In the genomic region with DNA sequence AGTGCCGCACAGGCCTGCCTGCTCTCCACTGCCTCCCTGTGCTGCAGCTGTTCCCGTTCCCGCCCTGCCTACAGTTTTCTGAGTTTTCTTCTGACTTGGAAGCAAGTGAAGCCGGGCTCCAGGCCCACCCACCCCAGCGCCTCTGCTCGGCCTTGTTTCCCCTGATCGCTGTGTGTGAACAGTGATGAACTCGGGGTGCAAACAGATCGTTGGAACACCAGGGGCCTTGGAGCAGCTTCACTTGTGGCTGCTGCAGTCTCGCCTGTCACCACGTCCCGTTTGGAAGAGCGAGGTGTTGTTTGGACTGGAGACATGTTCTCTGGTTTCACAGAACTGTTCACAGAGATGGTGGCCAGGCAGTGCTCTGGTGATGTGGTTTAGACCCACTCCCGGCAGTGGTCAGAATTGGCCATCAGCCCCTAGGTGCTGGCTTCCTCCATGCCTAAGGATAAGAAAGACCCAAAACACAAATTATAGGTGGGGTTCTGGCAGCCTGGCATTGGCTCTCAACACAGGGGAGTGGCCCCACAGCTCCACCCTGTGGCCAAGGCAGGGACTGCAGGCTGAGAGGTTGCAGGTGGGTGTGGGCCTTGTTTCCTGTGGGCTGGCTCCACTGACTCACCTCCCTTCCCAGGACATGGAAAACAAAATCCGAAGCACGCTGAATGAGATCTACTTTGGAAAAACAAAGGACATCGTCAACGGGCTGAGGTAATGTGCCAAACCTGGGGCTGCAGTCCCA, we compare ENCODE assay signal across 8 mouse cellular contexts. TPM values are rescaled to one million over a fixed set of nuclear protein-coding genes. Genes with fewer than 3 reads are reported as not detected.
DNase-seq lines count a peak whose midpoint lies in the region; ATAC-seq and TF ChIP-seq lines count a peak whose summit lies in the region.

No protein-coding gene starts in this region.

- no peak overlapping the region for H3K4me2 ChIP-seq in liver, postnatal 0 days (ENCODE audit: low read depth, low read length)

- no peaks in the 10 kb centered on the region; the same call in 1 of the 2 replicates for H3K4me1 ChIP-seq in liver, postnatal 0 days (ENCODE audit: insufficient read depth)

- no peak overlapping the region for H3K27ac ChIP-seq in liver, postnatal 0 days (ENCODE audit: low read depth)

- DNase-seq in A20 (ENCODE audit: low read depth, low spot score) (peak; percentile 64), Patski (ENCODE audit: low read depth, low spot score) (peak; percentile 69)
- DNase-seq in cerebellum, postnatal 36 days = peak; percentile 87 to 89
- peak; percentile 74 to 80 for DNase-seq in gastrocnemius, postnatal 4 days (ENCODE audit: low spot score in 2 of 2)
- DNase-seq in kidney, postnatal 36 days = peak; percentile 86 to 92
- DNase-seq in liver, postnatal 0 days = peak; percentile 86
- DNase-seq in retina, postnatal 7 days (ENCODE audit: low read depth, low spot score) = peak; percentile 52
- peak; percentile 92 for DNase-seq in thymus, postnatal 4 days

- CTCF ChIA-PET in Patski (lab: Charles Lee) = interaction anchor here (0.8 to 2.7 kb wide), 7 partner anchors 9 to 29 kb away, joined by 3 to 8 read pairs (median 3); a partner anchor contains a TSS

- in situ Hi-C loops in Patski (cut with MboI; ENCODE audit: low pct_unique_long_range_greater_than_20kb) = loop anchor here (5.0 kb wide), 1 partner anchor 205 kb away; no protein-coding TSS in a partner anchor

- TF ChIP-seq EP300 in liver, postnatal 0 days (IDR thresholded peaks at IDR 0.05; ENCODE audit: low read depth) = no peak

- POLR2A ChIA-PET in Patski (lab: Charles Lee) = interaction anchor here (0.8 to 1.0 kb wide), 2 partner anchors 195 to 197 kb away, joined by 3 to 4 read pairs; a partner anchor contains a TSS

- H3K36me3 ChIP-seq in liver, postnatal 0 days (replicated peaks; ENCODE audit: insufficient read depth, low read length) = peaks cover 71% of the 10 kb centered on the region

- H3K27me3 ChIP-seq in Patski = no peaks in the 10 kb centered on the region
- H3K27me3 ChIP-seq in liver, postnatal 0 days (ENCODE audit: insufficient read depth, low read length) = no peaks in the 10 kb centered on the region

- H3K9me3 ChIP-seq in liver, postnatal 0 days (ENCODE audit: low read length) = no peaks in the 10 kb centered on the region

- H3K9ac ChIP-seq in liver, postnatal 0 days (replicated peaks) = no peak overlapping the region

- WGBS in liver, postnatal 0 days (ENCODE audit: insufficient replicate concordance) = 82% methylated on average over 18 of the region's 18 CpGs

- no peak for TF ChIP-seq CTCF in Patski (IDR thresholded peaks at IDR 0.05)
- TF ChIP-seq CTCF in liver, postnatal 0 days (IDR thresholded peaks at IDR 0.05; ENCODE audit: low read depth) = peak; percentile 97

- ATAC-seq in Patski = peak; percentile 59
- peak; percentile 54 for ATAC-seq in liver, postnatal 0 days

- H3K4me3 ChIP-seq in liver, postnatal 0 days (ENCODE audit: low read depth, low read length) = no peak overlapping the region

RNA-seq across cellular contexts. Expression of a gene that starts 23.2 kb away (rescaled TPM):
- 9.9 TPM for polyA plus RNA-seq in Patski (2021)
- 1 to 10 TPM; 4.2 to 4.7 TPM for total RNA-seq in gastrocnemius, postnatal 4 days (2021)
- polyA plus RNA-seq in liver, postnatal 0 days (2015; fragmentation: Nextera tagmentation; extraction: Ambion mirVana) = 33.1 and 33.9 TPM in 2 replicates

RNA-seq across cellular contexts. Expression of a gene that starts 23.3 kb away (rescaled TPM):
- 131 TPM for polyA plus RNA-seq in Patski (2021)
- 10 to 100 TPM; 32.5 to 33.3 TPM for total RNA-seq in gastrocnemius, postnatal 4 days (2021)
- polyA plus RNA-seq in liver, postnatal 0 days (2015; fragmentation: Nextera tagmentation; extraction: Ambion mirVana) = 117 and 121 TPM in 2 replicates
